Mouse (Mus musculus) cerebellum, adult 2 months (tissue): ENCODE measurements around the gene Lrig2.

Experiments
- CTCF ChIP-seq: fragments of 200-500 bp; IDR thresholded peaks from 2 replicates; pipeline ENCODE4 v1.5.1; 2011; ENCODE audit warnings: low read depth, mild to moderate bottlenecking, control low read depth, low read length, moderate library complexity, borderline replicate concordance; ENCODE audit not compliant: insufficient read depth
- POLR2A ChIP-seq: fragments of 200-500 bp; IDR thresholded peaks from 2 replicates; pipeline ENCODE4 v1.6.1; 2011; ENCODE audit warnings: low read length, control low read depth, borderline replicate concordance; ENCODE audit not compliant: insufficient read depth

- no peak for TF ChIP-seq CTCF
- TF ChIP-seq POLR2A: no peak
These were observed 161.3 kb downstream of the Lrig2 start for GRCm38 (mm10) chr3:104350253-104350945.
